Mouse (Mus musculus) lung, postnatal 0 days (tissue): ENCODE measurements around the gene Gmip. TPM values are rescaled to one million over a fixed set of nuclear protein-coding genes. Genes with fewer than 3 reads are reported as not detected.

Source experiments
- ATAC-seq: fragments of 200-750 bp; cut with Nextera tagmentation; 2 replicates; pipeline ENCODE4 v1.8.0; 2017; ENCODE audit warnings: moderate library complexity
- DNase-seq: peaks from one replicate; pipeline ENCODE4 v3.0.0-alpha.2; 2016; ENCODE audit warnings: low spot score
- H3K27ac ChIP-seq: fragments of 300-500 bp; sonication (generic); 2 replicates; pipeline ENCODE4 v1.5.1; 2014; ENCODE audit warnings: antibody characterized with exemption, mild to moderate bottlenecking, low read length, mixed read lengths
- H3K27me3 ChIP-seq: fragments of 300-500 bp; sonication (generic); replicated peaks from 2 replicates; pipeline ENCODE4 v1.6.1; 2014; ENCODE audit warnings: low read length, mixed read lengths; ENCODE audit not compliant: insufficient read depth
- H3K36me3 ChIP-seq: fragments of 300-500 bp; sonication (generic); 2 replicates; pipeline ENCODE4 v1.6.1; 2014; ENCODE audit warnings: low read length, mixed read lengths; ENCODE audit not compliant: insufficient read depth
- H3K4me1 ChIP-seq: fragments of 300-500 bp; sonication (generic); 2 replicates; pipeline ENCODE4 v1.6.1; 2014; ENCODE audit warnings: antibody characterized with exemption, low read depth, low read length, mixed read lengths; ENCODE audit not compliant: insufficient read depth
- H3K4me2 ChIP-seq: fragments of 300-500 bp; sonication (generic); replicated peaks from 2 replicates; pipeline ENCODE4 v1.6.1; 2014; ENCODE audit warnings: low read depth, mild to moderate bottlenecking, low read length, moderate library complexity, mixed read lengths
- H3K4me3 ChIP-seq: fragments of 300-500 bp; sonication (generic); 2 replicates; pipeline ENCODE4 v1.5.1; 2014; ENCODE audit warnings: low read depth, low read length
- H3K9ac ChIP-seq: fragments of 300-500 bp; sonication (generic); replicated peaks from 2 replicates; pipeline ENCODE4 v1.6.1; 2014; ENCODE audit warnings: low read depth, mild to moderate bottlenecking
- H3K9me3 ChIP-seq: fragments of 300-500 bp; sonication (generic); 2 replicates; pipeline ENCODE4 v1.6.1; 2016; ENCODE audit warnings: low read length, mixed read lengths
- CTCF ChIP-seq: IDR thresholded peaks from 2 replicates; pipeline ENCODE4 v1.5.1; 2016; ENCODE audit warnings: antibody characterized with exemption, mild to moderate bottlenecking
- EP300 ChIP-seq: IDR thresholded peaks from 2 replicates; pipeline ENCODE4 v1.6.1; 2016; ENCODE audit warnings: antibody characterized with exemption, mild to moderate bottlenecking, control low read depth
- WGBS: fragments of 180-500 bp; shearing (Covaris S2); extraction: QIAGEN DNeasy Blood & Tissue Kit; methylation state at CpG from one replicate; pipeline ENCODE4 v1.1.7; 2014; 5-methylcytosine and 5-hydroxymethylcytosine counted together
- polyA plus RNA-seq: library from polyadenylated mRNA; unstranded; fragments of >200 nt; fragmentation: Nextera tagmentation; extraction: Ambion mirVana; gene quantifications from 2 replicates; pipeline ENCODE4 v1.2.1, GENCODE M21; 2015

Gene Gmip
- polyA plus RNA-seq, 1 experiment from 2014 or later = 8.4 TPM

GRCm38 (mm10) chr8:69793666-69794065, 14.8 kb upstream of the Gmip start:
- ATAC-seq (no peak), DNase-seq (no peak)
- Histone ChIP-seq H3K9ac (no peak overlapping the region), H3K4me1 (peaks cover 7% of the 10 kb centered on the region; the same call in 1 of the 2 replicates), H3K4me2 (no peak overlapping the region), H3K27me3 (no peaks in the 10 kb centered on the region), H3K4me3 (no peak overlapping the region), H3K27ac (no peak overlapping the region), H3K9me3 (no peaks in the 10 kb centered on the region), H3K36me3 (peaks cover 23% of the 10 kb centered on the region)
- TF ChIP-seq CTCF (no peak), EP300 (no peak)
- WGBS = 86% methylated on average over 4 of the region's 4 CpGs

GRCm38 (mm10) chr8:69794096-69794495, 14.4 kb upstream of the Gmip start:
- Histone ChIP-seq H3K4me3 (no peak overlapping the region), H3K36me3 (peaks cover 27% of the 10 kb centered on the region), H3K4me2 (no peak overlapping the region), H3K9ac (no peak overlapping the region), H3K27ac (no peak overlapping the region), H3K4me1 (peaks cover 7% of the 10 kb centered on the region; the same call in 1 of the 2 replicates), H3K27me3 (no peaks in the 10 kb centered on the region), H3K9me3 (no peaks in the 10 kb centered on the region)
- DNase-seq (no peak), ATAC-seq (no peak)
- no peak for TF ChIP-seq CTCF
- no peak for TF ChIP-seq EP300
- WGBS = 94% methylated on average over 3 of the region's 3 CpGs

- no peak for TF ChIP-seq EP300
- TF ChIP-seq CTCF = no peak
- Histone ChIP-seq H3K27ac (no peak overlapping the region), H3K4me1 (peaks cover 7% of the 10 kb centered on the region; the same call in 1 of the 2 replicates), H3K36me3 (peaks cover 34% of the 10 kb centered on the region), H3K4me3 (no peak overlapping the region), H3K4me2 (no peak overlapping the region), H3K27me3 (no peaks in the 10 kb centered on the region), H3K9me3 (no peaks in the 10 kb centered on the region), H3K9ac (no peak overlapping the region)
- ATAC-seq (no peak), DNase-seq (no peak)
- 95% methylated on average over 6 of the region's 6 CpGs for WGBS
Measured at GRCm38 (mm10) chr8:69794901-69795300, 13.6 kb upstream of the Gmip start.

- Histone ChIP-seq H3K27me3 (no peaks in the 10 kb centered on the region), H3K36me3 (peaks cover 48% of the 10 kb centered on the region), H3K9me3 (no peaks in the 10 kb centered on the region), H3K4me1 (peaks cover 4% of the 10 kb centered on the region; the same call in 1 of the 2 replicates), H3K9ac (no peak overlapping the region), H3K27ac (no peak overlapping the region), H3K4me3 (no peak overlapping the region), H3K4me2 (no peak overlapping the region)
- ATAC-seq (no peak), DNase-seq (no peak)
- 92% methylated on average over 16 of the region's 16 CpGs for WGBS
- TF ChIP-seq CTCF (no peak), EP300 (no peak)
Measured at GRCm38 (mm10) chr8:69796721-69797345, 11.6 kb upstream of the Gmip start.

GRCm38 (mm10) chr8:69797661-69798060, 10.8 kb upstream of the Gmip start:
- ATAC-seq = no peak
- DNase-seq = no peak
- 94% methylated on average over 10 of the region's 10 CpGs for WGBS

GRCm38 (mm10) chr8:69799261-69799660, 9.2 kb upstream of the Gmip start:
- Histone ChIP-seq H3K27ac (no peak overlapping the region), H3K4me1 (no peaks in the 10 kb centered on the region), H3K4me2 (no peak overlapping the region), H3K27me3 (no peaks in the 10 kb centered on the region), H3K36me3 (peaks cover 63% of the 10 kb centered on the region), H3K9me3 (no peaks in the 10 kb centered on the region), H3K9ac (no peak overlapping the region), H3K4me3 (no peak overlapping the region)
- TF ChIP-seq CTCF (no peak), EP300 (no peak)
- ATAC-seq = no peak
- 90% methylated on average over 8 of the region's 8 CpGs for WGBS
- no peak for DNase-seq

More at GRCm38 (mm10) chr8:69797661-69798060, 10.8 kb upstream of the Gmip start:
- Histone ChIP-seq H3K4me1 (no peaks in the 10 kb centered on the region), H3K9ac (no peak overlapping the region), H3K36me3 (peaks cover 54% of the 10 kb centered on the region), H3K27ac (no peak overlapping the region), H3K27me3 (no peaks in the 10 kb centered on the region), H3K4me2 (no peak overlapping the region), H3K9me3 (no peaks in the 10 kb centered on the region), H3K4me3 (no peak overlapping the region)
- TF ChIP-seq EP300 = no peak
- TF ChIP-seq CTCF = no peak

GRCm38 (mm10) chr8:69799946-69800345, 8.5 kb upstream of the Gmip start:
- H3K4me2 ChIP-seq = no peak overlapping the region
- H3K27ac ChIP-seq = no peak overlapping the region
- no peak for TF ChIP-seq CTCF
- no peak for TF ChIP-seq EP300
- H3K27me3 ChIP-seq = no peaks in the 10 kb centered on the region
- H3K4me1 ChIP-seq = no peaks in the 10 kb centered on the region
- no peak overlapping the region for H3K9ac ChIP-seq
- no peaks in the 10 kb centered on the region for H3K9me3 ChIP-seq
- no peak for ATAC-seq
- 90% methylated on average over 5 of the region's 5 CpGs for WGBS
- no peak overlapping the region for H3K4me3 ChIP-seq
- no peak for DNase-seq
- peaks cover 66% of the 10 kb centered on the region for H3K36me3 ChIP-seq
